Mouse (Mus musculus): ENCODE results near the gene Pparg.

Gene Pparg

GRCm38 (mm10) chr6:115506425-115506824 is 145.7 kb downstream of the Pparg start:
- no peak for DNase-seq (ENCODE audit: low spot score)

GRCm38 (mm10) chr6:115511447-115511846 is 150.7 kb downstream of the Pparg start:
- DNase-seq (ENCODE audit: low spot score): peak; percentile 23

GRCm38 (mm10) chr6:115513207-115513606 is 152.5 kb downstream of the Pparg start:
- DNase-seq (ENCODE audit: low spot score): no peak

- DNase-seq (ENCODE audit: low spot score): no peak
Observed at GRCm38 (mm10) chr6:115517904-115518303, 157.2 kb downstream of the Pparg start.

DNA sequence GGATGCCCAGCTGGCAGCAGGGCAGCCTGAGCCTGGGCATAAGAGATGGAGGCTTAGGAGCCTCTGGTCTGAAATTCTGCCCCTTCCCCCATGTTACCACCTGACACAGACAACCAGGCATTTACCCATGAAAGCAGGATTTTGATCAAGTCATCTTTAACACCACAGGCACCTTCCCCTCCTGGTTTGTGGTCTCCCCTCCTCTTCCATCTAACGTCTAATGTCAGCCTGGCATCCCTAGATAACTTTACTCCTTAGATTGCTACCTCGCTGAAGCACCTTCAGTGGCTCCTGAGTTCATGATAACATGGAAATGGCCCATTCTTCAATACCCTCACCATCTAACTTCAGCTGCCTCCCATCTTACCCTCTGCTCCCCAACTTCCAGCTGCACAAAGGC is 157.6 kb downstream of the Pparg start:
- DNase-seq (ENCODE audit: low spot score): no peak

- peak; percentile 37 for DNase-seq (ENCODE audit: low spot score)
Observed at GRCm38 (mm10) chr6:115519275-115519699, 158.5 kb downstream of the Pparg start.

DNA sequence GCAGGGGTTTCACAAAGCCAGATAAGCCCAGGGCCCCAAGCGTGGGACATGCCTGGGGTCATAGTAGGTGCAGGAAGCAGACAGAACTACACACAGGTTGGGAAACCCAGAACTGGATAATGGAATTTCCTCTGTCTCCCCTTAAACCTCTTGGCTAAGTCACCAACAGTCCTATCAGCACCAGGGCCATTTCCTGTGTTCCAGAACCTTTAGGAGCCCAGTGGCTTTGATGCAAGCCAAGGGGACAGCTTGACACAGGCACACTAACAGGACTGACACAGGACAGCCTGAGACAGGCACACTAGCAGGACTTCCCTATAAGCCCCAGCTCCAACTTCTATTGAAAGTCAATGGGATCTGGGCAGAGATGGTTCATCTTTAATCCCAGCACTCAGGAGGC is 161.2 kb downstream of the Pparg start:
- DNase-seq (ENCODE audit: low spot score): no peak

DNA sequence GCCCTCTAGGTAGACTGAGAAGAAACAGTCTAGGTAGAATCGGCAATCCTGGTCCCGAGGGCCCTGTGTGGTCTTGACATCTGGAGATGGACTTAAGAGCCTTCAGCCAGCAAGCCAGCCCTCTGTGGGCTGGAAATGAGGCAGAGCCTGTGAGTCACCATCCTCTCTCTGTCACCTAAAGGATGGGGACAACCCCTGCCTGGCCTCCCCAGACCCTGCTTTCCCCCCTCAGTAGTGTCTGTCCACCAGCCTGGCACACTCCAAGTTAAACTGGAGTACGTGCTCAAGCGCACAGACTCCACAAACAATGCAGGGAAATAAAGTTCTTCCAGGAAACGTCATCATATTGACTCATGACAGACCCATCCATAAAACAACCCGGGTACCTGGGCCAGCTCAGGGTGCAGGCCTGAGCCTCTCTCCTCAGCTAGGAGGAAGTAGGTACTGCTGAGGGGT is 162.0 kb downstream of the Pparg start:
- no peak for DNase-seq (ENCODE audit: low spot score)

GRCm38 (mm10) chr6:115523201-115523600 is 162.4 kb downstream of the Pparg start:
- peak; percentile 31 for DNase-seq (ENCODE audit: low spot score)

GRCm38 (mm10) chr6:115524449-115524990 is 163.8 kb downstream of the Pparg start:
- no peak for DNase-seq (ENCODE audit: low spot score)

GRCm38 (mm10) chr6:115527418-115527817 is 166.7 kb downstream of the Pparg start:
- no peak for DNase-seq (ENCODE audit: low spot score)

DNA sequence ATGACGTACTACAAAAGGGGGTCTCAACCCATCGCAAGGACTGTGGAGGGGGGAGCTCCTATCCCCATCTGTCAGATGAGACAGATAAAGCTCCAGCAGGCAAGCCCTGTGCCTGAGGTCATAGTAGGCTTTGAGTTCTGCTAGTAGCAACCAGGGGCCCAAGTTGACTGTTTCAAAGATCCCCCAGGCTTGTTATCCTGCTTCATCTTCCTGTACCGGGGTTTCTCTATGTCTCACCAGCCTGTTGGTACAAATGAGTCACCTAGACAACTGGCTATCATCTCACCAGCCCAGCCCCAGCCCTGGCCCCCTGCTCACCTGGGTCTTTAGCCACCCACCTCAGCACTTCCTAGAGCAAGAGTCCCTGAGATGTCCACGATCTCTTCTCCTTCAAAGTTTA is 167.6 kb downstream of the Pparg start:
- DNase-seq (ENCODE audit: low spot score): no peak

DNA sequence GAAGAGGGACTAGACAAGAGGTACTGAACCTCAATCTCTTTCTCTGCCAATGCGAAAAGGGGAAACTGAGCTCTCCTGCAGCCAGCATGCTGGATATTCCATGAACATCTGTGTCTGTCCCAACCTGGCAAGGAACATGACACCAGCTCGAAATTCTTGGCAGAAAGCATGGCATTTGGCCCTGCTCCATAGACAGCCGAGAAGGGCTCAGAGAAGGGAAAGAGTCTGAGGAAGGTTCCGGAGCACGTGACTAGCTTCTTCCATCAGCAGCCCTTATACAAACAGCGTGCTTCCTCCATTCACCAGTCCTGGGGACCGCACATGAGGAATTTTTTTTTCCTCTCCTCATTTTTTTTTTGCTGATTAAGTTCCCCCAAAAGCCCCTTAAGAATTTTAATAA is 173.9 kb downstream of the Pparg start:
- DNase-seq (ENCODE audit: low spot score): peak; percentile 33

- no peak for DNase-seq (ENCODE audit: low spot score)
Observed at GRCm38 (mm10) chr6:115536169-115536568, 175.4 kb downstream of the Pparg start.

DNA sequence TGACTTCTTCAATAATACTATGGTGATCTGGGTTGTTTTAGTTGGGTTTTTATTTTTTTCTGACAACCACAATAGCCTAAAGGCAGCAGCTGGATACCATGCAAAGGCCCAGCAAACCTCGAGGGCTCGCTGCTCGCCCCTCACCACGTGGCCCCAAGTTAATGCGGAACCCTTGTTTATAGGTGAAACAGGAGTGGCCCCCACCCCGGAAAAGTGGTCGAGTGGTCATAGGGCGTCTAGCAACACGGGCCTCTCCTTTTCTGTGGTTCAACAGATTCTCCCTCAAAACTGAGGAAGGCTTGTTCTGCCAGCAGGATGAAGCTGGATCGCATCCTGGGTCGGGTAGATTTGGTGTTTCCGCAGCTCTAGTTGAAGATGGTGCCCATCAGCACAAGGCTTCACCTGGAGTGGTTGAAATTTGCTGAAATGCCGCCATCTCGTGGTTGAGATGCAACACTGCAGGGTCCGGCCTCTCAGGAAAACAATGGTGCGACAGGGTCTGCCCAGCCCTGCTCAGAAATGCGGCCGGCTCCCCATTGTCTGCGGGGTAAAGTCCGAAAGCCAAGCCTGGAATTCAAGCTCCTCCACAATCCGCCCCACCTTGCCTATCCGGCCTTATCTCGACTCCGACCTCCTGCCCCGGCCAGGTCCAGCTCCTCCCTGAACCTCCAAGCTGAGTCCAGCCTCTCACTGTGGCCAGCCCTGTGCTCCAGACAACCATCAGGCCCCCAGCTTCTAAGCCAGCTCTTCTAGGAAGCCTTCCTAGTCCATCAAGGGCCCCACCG is 178.1 kb downstream of the Pparg start:
- DNase-seq (ENCODE audit: low spot score): peak; percentile 79
